Mouse (Mus musculus) spleen, postnatal 36 days (tissue): ENCODE data around the gene Map2k6.

Source experiments
- DNase-seq, 2 experiments: peaks; one replicate each; pipeline ENCODE4 v3.0.0; 2022; ENCODE audit warnings: low spot score in 2 of 2, mixed read lengths in 1 of 2

Gene Map2k6

GRCm38 (mm10) chr11:110450758-110451121 is 51.8 kb downstream of the Map2k6 start:
- no peak for DNase-seq

- no peak for DNase-seq
These were observed 52.7 kb downstream of the Map2k6 start for GRCm38 (mm10) chr11:110451590-110451989.

GRCm38 (mm10) chr11:110453445-110454154 is 54.7 kb downstream of the Map2k6 start:
- no peak for DNase-seq

GRCm38 (mm10) chr11:110457441-110457912 is 58.6 kb downstream of the Map2k6 start:
- DNase-seq, result no peak

- no peak for DNase-seq
These were observed 61.6 kb downstream of the Map2k6 start for GRCm38 (mm10) chr11:110460480-110460879.

GRCm38 (mm10) chr11:110461560-110462331 is 62.8 kb downstream of the Map2k6 start:
- no peak for DNase-seq

- peak; percentile 9 to 22 for DNase-seq
These were observed 64.2 kb downstream of the Map2k6 start for GRCm38 (mm10) chr11:110462975-110463578.

GRCm38 (mm10) chr11:110463801-110464200 is 64.9 kb downstream of the Map2k6 start:
- no peak for DNase-seq

GRCm38 (mm10) chr11:110469054-110469453 is 70.1 kb downstream of the Map2k6 start:
- DNase-seq, result no peak

GRCm38 (mm10) chr11:110470561-110471273 is 71.8 kb downstream of the Map2k6 start:
- DNase-seq, result no peak

- no peak for DNase-seq
These were observed 72.4 kb downstream of the Map2k6 start for GRCm38 (mm10) chr11:110471362-110471761.

GRCm38 (mm10) chr11:110472078-110472477 is 73.2 kb downstream of the Map2k6 start:
- DNase-seq, result no peak

GRCm38 (mm10) chr11:110473495-110473894 is 74.6 kb downstream of the Map2k6 start:
- no peak for DNase-seq

GRCm38 (mm10) chr11:110476361-110477151 is 77.6 kb downstream of the Map2k6 start:
- DNase-seq, result no peak

GRCm38 (mm10) chr11:110477961-110478869 is 79.3 kb downstream of the Map2k6 start:
- DNase-seq, result no peak

GRCm38 (mm10) chr11:110478978-110479384 is 80.1 kb downstream of the Map2k6 start:
- no peak for DNase-seq

- no peak for DNase-seq
These were observed 82.5 kb downstream of the Map2k6 start for GRCm38 (mm10) chr11:110481406-110481805.

- no peak for DNase-seq
These were observed 83.3 kb downstream of the Map2k6 start for GRCm38 (mm10) chr11:110482176-110482575.

GRCm38 (mm10) chr11:110482649-110483048 is 83.7 kb downstream of the Map2k6 start:
- no peak for DNase-seq

- DNase-seq, result peak; percentile 40 to 59
These were observed 84.2 kb downstream of the Map2k6 start for GRCm38 (mm10) chr11:110483165-110483564.
